Comparison of ENCODE assay signal across 8 mouse cellular contexts in genomic region chrX:48434251-48434650, GRCm38 (mm10).
"Had no signal": no experiment of that assay in that cellular context is flagged by ENCODE, and none has a peak within 500 bp of the region (broad histone marks: within the 10 kb centered on the region; RNA-seq: fewer than 3 reads in every experiment).

No protein-coding gene starts in this region.

- H3K9me3 ChIP-seq: limb, embryonic 15.5 days; liver, embryonic 13.5 days; midbrain, embryonic 12.5 days; stomach, embryonic 15.5 days had no signal

- H3K9ac ChIP-seq: limb, embryonic 15.5 days; liver, embryonic 13.5 days; midbrain, embryonic 12.5 days; stomach, embryonic 15.5 days had no signal

- H3K4me3 ChIP-seq: limb, embryonic 15.5 days; liver, embryonic 13.5 days; midbrain, embryonic 12.5 days; stomach, embryonic 15.5 days had no signal

- DNase-seq: kidney, adult 8-10 months; layer of hippocampus, adult 9-11 months; layer of hippocampus, postnatal 36 days; liver, embryonic 13.5 days; right cerebral cortex, postnatal 25 days had no signal

- H3K36me3 ChIP-seq: limb, embryonic 15.5 days; liver, embryonic 13.5 days; midbrain, embryonic 12.5 days; stomach, embryonic 15.5 days had no signal

- H3K4me1 ChIP-seq: midbrain, embryonic 12.5 days had no signal

- H3K27me3 ChIP-seq: limb, embryonic 15.5 days; liver, embryonic 13.5 days; midbrain, embryonic 12.5 days; stomach, embryonic 15.5 days had no signal

- H3K4me2 ChIP-seq: limb, embryonic 15.5 days; midbrain, embryonic 12.5 days; stomach, embryonic 15.5 days had no signal

- H3K27ac ChIP-seq: limb, embryonic 15.5 days; liver, embryonic 13.5 days; midbrain, embryonic 12.5 days; stomach, embryonic 15.5 days had no signal
